Mouse (Mus musculus) gastrocnemius, adult 2 months (tissue): ENCODE measurements around the gene Emc9. TPM values are rescaled to one million over a fixed set of nuclear protein-coding genes. Genes with fewer than 3 reads are reported as not detected.

Source experiments
- DNase-seq: peaks from one replicate; pipeline ENCODE4 v3.0.0; 2022
- H3K27ac ChIP-seq: fragments of 200-600 bp; 2 replicates; pipeline ENCODE4 v1.8.1; 2022; ENCODE audit warnings: mild to moderate bottlenecking
- H3K4me3 ChIP-seq: fragments of 200-600 bp; 2 replicates; pipeline ENCODE4 v1.8.1; 2022; ENCODE audit warnings: mild to moderate bottlenecking, moderate library complexity
- CTCF ChIP-seq: fragments of 200-600 bp; IDR thresholded peaks from 2 replicates; pipeline ENCODE4 v1.8.1; 2022; ENCODE audit warnings: antibody characterized with exemption, mild to moderate bottlenecking, moderate library complexity
- intact Hi-C: fragments of 180-260 bp; cut with DNase I; formaldehyde crosslinking; loops from one replicate; pipeline ENCODE4 v1.15.1; 2025
- total RNA-seq, 2 experiments: library from RNA; stranded (reverse); gene quantifications; 2 replicates each; pipeline ENCODE4 v1.2.3; 2021

Gene Emc9
- total RNA-seq, 2 experiments from 2014 or later: 30.3 to 45.2 TPM

DNA sequence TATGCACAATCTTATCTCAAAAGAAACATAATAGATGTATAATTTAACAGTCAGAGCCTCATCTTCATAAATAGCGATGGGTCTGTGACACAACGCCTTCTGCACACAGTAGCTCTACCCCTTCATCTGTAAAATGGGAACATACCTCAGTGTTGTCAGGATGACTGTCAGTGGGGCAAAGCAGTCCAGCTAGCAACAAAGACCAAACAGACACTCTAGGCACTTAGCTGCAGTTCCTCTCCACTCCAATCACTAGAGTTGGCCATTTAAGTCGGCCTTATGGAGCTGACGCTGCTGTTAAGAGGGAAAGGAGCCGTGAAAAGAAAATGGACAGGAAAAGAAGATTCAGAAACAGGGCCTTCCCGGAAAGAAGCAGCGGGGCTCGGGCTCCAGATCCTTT lies 33.3 kb downstream of the Emc9 start:
- no peak overlapping the region for H3K27ac ChIP-seq
- DNase-seq: no peak
- no peak overlapping the region for H3K4me3 ChIP-seq
- no peak for TF ChIP-seq CTCF
- intact Hi-C loops: no loop called here

DNA sequence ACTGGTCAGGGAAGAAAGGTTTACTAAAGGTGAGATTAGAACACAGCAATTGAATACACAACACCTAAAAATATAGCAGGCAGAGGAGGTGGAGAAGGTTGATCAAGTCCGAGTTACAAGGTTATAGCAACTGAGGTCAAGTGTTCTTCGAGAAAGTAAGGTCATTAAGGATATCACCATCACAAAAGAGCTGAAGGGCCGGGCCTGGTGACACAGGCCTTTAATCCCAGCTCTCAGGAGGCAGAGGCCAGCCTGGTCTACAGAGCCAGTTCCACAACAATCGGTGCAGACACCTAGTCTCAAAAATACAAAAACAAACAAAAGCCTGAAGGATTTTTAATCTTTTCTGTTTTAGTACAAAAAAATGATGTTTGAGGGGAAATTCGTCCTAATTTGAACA lies 33.8 kb downstream of the Emc9 start:
- Histone ChIP-seq H3K27ac (no peak overlapping the region), H3K4me3 (no peak overlapping the region)
- intact Hi-C loops: no loop called here
- no peak for TF ChIP-seq CTCF
- DNase-seq: no peak

DNA sequence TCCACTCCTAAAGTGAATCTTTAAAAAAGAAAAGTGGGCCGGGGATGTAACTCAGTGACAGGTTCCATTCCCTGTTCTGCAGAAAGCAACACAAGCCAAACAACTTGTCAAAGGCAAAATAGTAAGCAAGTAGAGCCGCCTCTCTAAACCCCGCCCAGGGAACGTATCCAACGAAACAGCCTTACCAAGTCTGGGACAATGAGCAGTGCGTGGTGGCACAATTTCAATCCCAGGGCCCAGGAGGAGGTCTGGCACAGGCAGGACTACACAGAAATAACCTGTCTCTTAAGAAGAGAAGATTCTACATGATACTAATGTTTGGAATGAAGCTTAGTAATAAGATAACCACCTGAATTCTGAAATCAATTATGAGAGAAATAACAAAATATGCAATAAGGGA lies 34.9 kb downstream of the Emc9 start:
- DNase-seq: no peak
- intact Hi-C loops: no loop called here
- Histone ChIP-seq H3K4me3 (no peak overlapping the region), H3K27ac (no peak overlapping the region)
- TF ChIP-seq CTCF: no peak

DNA sequence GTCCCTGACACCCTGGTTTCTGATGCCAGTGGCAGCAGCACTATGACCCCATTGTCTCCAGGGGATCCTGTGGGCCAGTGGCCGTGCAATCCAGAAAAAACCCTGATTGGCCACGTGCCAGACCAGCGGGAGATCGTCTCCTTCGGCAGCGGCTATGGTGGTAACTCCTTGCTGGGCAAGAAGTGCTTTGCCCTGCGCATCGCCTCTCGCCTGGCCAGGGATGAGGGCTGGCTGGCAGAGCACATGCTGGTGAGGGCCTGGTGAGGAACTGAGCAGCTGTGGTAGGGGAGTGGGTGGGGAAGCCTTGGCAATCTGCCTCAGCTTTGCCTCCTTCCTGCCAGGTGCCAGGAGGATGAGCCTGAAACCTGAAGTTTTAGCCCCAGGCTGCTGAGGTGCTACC lies 40.8 kb downstream of the Emc9 start:
- DNase-seq: no peak
- H3K4me3 ChIP-seq: no peak overlapping the region
- H3K27ac ChIP-seq: no peak overlapping the region
- intact Hi-C loops: no loop called here
- TF ChIP-seq CTCF: no peak

DNA sequence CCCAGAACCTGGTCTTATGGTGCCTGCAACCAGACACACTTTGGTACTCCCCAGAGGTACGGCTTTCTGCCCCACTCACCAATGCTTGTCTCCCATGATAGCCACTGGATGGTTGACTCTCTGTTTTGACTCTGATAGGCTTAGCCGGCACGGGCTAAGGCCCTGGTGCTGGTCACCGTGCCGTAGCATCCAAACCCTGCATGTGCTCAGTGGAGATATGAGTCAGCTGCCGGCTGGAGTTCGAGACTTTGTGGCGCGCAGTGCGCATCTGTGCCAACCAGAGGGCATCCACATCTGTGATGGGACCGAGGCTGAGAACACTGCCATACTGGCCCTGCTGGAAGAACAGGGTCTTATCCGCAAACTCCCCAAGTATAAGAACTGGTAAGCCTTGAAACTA lies 42.8 kb downstream of the Emc9 start:
- no peak overlapping the region for H3K27ac ChIP-seq
- intact Hi-C loops: no loop called here
- H3K4me3 ChIP-seq: no peak overlapping the region
- no peak for TF ChIP-seq CTCF
- DNase-seq: no peak

DNA sequence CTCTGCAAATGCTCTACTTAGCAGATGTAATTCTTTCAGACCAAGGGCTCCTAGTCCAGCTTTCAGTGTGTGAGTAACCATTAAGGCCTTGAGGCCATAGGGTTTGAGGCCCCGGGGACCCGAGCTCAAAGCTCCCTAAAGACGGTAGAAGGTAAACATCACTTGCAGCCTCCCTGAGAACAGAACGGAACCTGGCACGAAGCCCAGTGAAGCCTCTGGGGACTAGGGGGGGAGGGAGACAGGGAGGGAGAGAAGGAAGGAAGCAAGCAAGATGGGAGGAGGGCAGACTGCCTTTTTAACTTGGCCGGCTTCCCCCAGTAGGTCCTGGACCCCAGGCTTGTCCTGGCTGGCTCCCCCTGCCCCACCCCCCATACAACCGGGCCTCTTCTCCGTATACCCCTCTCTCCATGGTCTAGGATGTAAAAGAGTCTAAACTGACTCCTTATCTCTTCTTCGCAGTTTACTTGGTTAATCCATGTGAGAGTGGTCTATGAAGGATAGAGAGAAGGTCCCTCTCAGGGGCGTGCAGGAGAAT lies 44.2 kb downstream of the Emc9 start:
- intact Hi-C loops: no loop called here
- peak; percentile 84 for DNase-seq
- TF ChIP-seq CTCF: no peak
- Histone ChIP-seq H3K4me3 (peak overlapping the region; percentile 78), H3K27ac (peak overlapping the region; percentile 86)

DNA sequence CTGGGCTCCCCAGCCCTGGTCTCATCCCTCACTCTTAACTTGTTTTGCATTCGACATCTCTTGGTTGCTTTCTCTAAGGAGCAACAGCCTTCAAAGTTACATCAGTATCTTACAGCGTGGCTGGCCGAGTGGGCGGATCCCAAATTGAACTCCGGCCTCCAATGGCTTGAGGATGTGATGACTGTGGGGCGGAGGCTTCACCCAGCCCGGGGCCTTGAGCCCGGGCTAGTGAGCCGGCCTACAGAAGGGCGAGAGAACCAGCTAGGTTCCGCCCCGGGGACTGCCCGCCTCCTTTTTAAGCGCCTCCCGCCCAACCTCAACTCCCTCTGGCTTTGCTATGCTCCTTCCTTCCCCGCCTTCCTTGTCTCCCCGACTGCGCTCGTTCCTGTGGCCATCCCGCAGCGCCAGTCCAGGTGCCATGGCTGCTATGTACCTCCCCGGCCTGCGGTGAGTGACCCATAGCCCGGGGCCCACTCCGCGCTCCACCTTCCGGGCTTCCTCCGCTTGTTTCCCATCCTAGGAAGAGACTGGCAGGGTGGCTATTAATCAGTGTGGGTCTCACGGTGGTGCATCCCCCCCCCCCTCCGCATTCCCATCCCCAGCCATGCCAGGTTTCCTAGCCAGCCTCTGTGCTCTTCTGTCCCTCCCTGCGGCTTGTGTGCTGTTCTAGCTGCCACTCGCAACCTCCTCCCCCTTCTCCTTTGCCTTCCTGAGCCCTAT lies 44.9 kb downstream of the Emc9 start, which contains the start of gene Pck2:
Gene Pck2, plus strand, starts transcription at position 200 of the 720 bp plus-strand sequence.
- no peak for TF ChIP-seq CTCF
- intact Hi-C loops: no loop called here
- DNase-seq: peak; percentile 92
- peak within 1 kb of the TSS; percentile 86 for H3K27ac ChIP-seq
- H3K4me3 ChIP-seq: peak within 1 kb of the TSS; percentile 78

DNA sequence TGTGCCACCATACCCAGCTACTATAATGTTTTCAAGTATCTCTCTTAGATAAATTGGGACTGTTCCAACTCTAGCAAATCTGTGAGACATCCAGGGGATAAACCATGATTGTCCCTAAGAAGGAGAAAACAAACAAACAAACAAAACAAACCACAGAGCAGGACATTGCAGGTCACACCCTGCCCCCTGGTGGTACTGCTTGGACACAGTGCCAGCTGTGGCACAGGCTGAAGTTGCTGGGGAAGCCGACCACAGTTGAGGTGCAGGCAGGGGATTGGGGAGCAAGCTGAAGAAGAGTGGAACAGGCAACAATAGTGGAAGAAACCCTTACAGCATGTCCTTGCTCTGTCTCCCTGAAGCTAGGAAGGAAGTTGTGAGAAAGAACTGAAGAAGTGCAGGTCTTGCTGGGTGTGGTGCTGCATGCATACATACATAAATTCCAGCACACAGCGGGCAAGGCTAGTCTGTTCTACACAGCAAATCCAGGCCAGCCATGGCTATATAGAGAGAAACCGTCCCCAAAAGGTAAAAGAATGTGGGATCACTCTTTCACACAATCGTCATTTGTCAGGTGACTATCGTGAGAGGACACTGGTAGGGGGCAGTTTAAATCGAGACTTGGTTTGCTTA lies 48.9 kb downstream of the Emc9 start:
- Histone ChIP-seq H3K4me3 (no peak overlapping the region), H3K27ac (no peak overlapping the region)
- DNase-seq: peak; percentile 45
- peak; percentile 68 for TF ChIP-seq CTCF
- intact Hi-C loops: loop anchor here (2.0 kb wide), 1 partner anchor 39 kb away; no protein-coding TSS in a partner anchor

Other genes with a start within 250 kb of the Emc9 start
- 10 to 100 TPM; 28.4 to 68.7 TPM for gene Dhrs4, start 106.5 kb downstream of the Emc9 start, total RNA-seq
- gene Carmil3, start 94.7 kb downstream of the Emc9 start, total RNA-seq: under 1 TPM; 0.43 to 0.95 TPM
- gene Cpne6, start 74.9 kb downstream of the Emc9 start, total RNA-seq: not detected
- gene Nrl, start 60.3 kb downstream of the Emc9 start, total RNA-seq: not detected
- gene Pck2, start 45.0 kb downstream of the Emc9 start, total RNA-seq: 1 to 10 TPM; 3.5 to 4.2 TPM
- gene Dcaf11, start 25.3 kb downstream of the Emc9 start, total RNA-seq: 100 to 1,000 TPM; 129 to 133 TPM
- gene A730061H03Rik, start 24.9 kb downstream of the Emc9 start, total RNA-seq: not detected
- 100 to 1,000 TPM; 282 to 334 TPM for gene Fitm1, start 9.7 kb downstream of the Emc9 start, total RNA-seq
- 10 to 100 TPM; 53.3 to 75.5 TPM for gene Psme1, start 7.2 kb downstream of the Emc9 start, total RNA-seq
- 10 to 100 TPM; 33.8 to 54.8 TPM for gene Psme2, start 5.8 kb upstream of the Emc9 start, total RNA-seq
- 10 to 100 TPM; 17.1 to 20.4 TPM for gene Rnf31, start 6.4 kb upstream of the Emc9 start, total RNA-seq
- gene Irf9, start 18.3 kb upstream of the Emc9 start, total RNA-seq: 1 to 10 TPM; 4.7 to 5.1 TPM
- gene Rec8, start 32.7 kb upstream of the Emc9 start, total RNA-seq: not detected
- 10 to 100 TPM; 73.2 to 81.0 TPM for gene Ipo4, start 50.7 kb upstream of the Emc9 start, total RNA-seq
- 1 to 10 TPM; 1.1 to 2.3 TPM for gene Gm49378, start 52.6 kb upstream of the Emc9 start, total RNA-seq
- 10 to 100 TPM; 15.0 to 21.3 TPM for gene Tm9sf1, start 58.5 kb upstream of the Emc9 start, total RNA-seq
- gene Tssk4, start 64.9 kb upstream of the Emc9 start, total RNA-seq: under 1 TPM; 0.20 to 0.28 TPM
- 10 to 100 TPM; 17.4 to 23.8 TPM for gene Mdp1, start 75.2 kb upstream of the Emc9 start, total RNA-seq
- gene Gmpr2, start 86.6 kb upstream of the Emc9 start, total RNA-seq: 1 to 10 TPM; 2.4 to 3.1 TPM
- gene Nedd8, start 86.8 kb upstream of the Emc9 start, total RNA-seq: 100 to 1,000 TPM; 188 to 211 TPM
- 10 to 100 TPM; 10.4 to 13.1 TPM for gene Tinf2, start 96.5 kb upstream of the Emc9 start, total RNA-seq
- gene Tgm1, start 128.6 kb upstream of the Emc9 start, total RNA-seq: under 1 TPM in 1 of 2 experiments, not detected in 1; 0.11 TPM
- gene Rabggta, start 137.0 kb upstream of the Emc9 start, total RNA-seq: 10 to 100 TPM in 1 of 2 experiments, 1 to 10 TPM in 1; 9.8 to 10.6 TPM
- 10 to 100 TPM; 29.1 to 33.0 TPM for gene Dhrs1, start 160.4 kb upstream of the Emc9 start, total RNA-seq
- 10 to 100 TPM in 1 of 2 experiments, 1 to 10 TPM in 1; 9.8 to 10.4 TPM for gene Nop9, start 160.4 kb upstream of the Emc9 start, total RNA-seq
- gene Cideb, start 173.2 kb upstream of the Emc9 start, total RNA-seq: not detected
- gene Ltb4r2, start 176.1 kb upstream of the Emc9 start, total RNA-seq: not detected
- under 1 TPM in 1 of 2 experiments, not detected in 1; 0.18 TPM for gene Ltb4r1, start 180.7 kb upstream of the Emc9 start, total RNA-seq
- 10 to 100 TPM in 1 of 2 experiments, 1 to 10 TPM in 1; 6.8 to 10.1 TPM for gene Adcy4, start 198.8 kb upstream of the Emc9 start, total RNA-seq
- 1 to 10 TPM in 1 of 2 experiments, under 1 TPM in 1; 0.64 to 1.1 TPM for gene Ripk3, start 203.6 kb upstream of the Emc9 start, total RNA-seq
- gene Nfatc4, start 237.8 kb upstream of the Emc9 start, total RNA-seq: 1 to 10 TPM; 3.4 to 3.8 TPM